Mouse (Mus musculus) thymus, postnatal 25 days (tissue): Measurements from ENCODE around the gene Phldb2.

ENCODE experiments used
- DNase-seq: peaks from one replicate; pipeline ENCODE4 v3.0.0; 2022

Phldb2 gene

GRCm38 (mm10) chr16:45724061-45724741 lies 229.2 kb downstream of the Phldb2 start, which contains the start of gene Tagln3:
TSS of gene Tagln3 (minus strand) at chr16:45724608.
- peak; percentile 19 for DNase-seq

DNA sequence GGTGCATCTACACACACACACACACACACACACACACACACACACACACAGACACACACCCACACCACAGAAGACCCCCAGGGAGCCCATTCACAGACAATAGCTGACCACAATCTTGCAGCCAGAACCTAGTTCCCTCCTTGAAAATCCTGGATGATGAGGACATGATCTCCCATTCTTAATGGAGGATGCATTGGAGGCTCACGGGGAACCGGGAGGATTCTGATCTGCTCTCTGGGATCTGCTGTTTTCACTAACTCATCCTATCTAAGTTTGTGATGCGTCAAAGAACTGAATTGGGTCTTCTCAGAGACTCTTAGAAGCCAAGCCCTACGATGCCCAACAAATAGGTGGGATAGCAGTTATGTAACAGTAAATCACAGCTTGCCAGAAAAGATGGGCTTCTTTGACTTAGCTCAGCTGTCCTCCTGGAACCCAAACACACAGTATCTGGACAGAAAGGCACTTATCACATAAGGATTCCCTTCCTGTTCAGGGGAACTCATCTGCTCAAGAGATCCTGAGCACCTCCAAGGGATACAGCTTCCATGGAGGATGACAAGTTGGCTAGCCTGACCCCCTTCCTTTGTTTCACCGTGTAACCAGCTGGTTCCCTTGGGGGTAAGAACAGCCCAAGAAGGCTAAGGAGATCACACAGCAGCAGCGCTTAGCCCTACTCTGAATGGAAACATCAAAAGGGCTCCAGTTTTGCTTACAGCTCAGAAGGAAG lies 230.1 kb downstream of the Phldb2 start:
- no peak for DNase-seq

DNA sequence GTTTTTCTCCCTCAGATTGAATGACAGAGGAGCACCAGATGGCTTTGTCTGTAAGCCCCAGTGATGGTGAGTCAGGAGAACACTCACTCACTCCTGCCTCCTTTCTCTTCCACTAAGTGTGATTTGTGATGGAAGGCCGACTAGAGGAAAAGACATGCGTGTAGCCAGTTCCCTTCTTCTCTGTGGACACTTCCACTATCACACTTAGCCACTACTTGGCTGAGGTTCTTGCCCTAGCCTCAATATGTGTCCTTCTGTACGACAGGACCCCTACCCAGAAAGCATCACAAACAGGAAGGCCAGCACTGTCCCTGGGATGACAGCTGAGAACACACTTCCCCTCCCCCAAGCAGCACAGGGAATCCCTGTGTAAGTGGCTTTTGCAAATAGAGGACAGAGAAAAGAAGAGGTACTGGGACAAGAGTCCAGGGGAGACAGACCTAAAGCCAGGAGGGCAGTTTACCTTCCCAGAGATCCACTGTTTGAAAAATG lies 230.9 kb downstream of the Phldb2 start:
- no peak for DNase-seq

DNA sequence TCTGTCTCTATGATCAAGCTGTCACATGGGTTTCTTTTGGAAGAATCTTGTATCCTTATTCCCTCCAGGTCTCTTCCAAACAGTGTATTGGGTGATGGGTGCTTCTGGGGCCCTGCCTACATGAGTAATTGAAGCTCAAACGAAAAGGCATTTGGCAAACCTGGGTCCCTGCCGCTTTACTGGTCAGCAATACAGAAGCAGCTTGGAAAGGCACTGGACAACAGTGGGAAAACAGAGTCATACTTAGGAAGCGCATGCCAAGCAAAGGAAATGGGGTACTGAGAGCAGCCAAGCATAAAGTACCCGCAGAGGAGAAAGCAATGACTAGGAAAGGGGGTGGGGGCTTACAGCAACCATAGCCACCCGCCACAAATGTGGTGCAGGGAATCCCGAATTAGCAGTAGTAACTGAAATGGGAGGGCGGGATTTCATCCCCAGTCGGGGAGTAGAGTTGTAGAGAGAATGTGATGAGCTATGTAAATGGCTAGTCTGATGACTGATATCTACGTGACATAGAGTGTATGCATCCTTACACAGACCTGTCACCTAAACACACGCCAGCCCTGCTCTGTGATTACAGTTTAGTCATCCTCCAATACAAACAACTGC lies 233.3 kb downstream of the Phldb2 start:
- DNase-seq = no peak

GRCm38 (mm10) chr16:45718296-45718695 lies 235.1 kb downstream of the Phldb2 start:
- no peak for DNase-seq

GRCm38 (mm10) chr16:45714489-45715150 lies 238.8 kb downstream of the Phldb2 start:
- DNase-seq = no peak

DNA sequence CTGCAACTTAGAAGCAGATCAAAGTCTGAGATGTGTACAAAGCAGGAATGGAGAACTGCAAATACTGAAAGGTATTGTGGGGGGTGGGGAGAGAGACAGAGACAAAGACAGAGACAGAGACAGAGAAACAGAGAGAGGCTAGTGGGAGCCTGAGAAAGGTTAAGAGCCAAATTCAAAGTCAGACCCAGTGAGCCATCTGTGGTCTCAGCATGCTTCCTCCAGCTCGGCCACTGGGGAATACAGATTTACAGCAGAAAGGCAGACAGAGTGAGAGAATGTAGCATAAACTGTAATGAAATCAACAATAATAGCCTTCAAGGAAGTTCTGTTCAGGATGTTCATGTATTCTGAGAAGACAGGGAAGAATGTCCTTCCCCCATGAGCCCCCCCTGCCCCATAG lies 239.5 kb downstream of the Phldb2 start:
- DNase-seq = no peak

DNA sequence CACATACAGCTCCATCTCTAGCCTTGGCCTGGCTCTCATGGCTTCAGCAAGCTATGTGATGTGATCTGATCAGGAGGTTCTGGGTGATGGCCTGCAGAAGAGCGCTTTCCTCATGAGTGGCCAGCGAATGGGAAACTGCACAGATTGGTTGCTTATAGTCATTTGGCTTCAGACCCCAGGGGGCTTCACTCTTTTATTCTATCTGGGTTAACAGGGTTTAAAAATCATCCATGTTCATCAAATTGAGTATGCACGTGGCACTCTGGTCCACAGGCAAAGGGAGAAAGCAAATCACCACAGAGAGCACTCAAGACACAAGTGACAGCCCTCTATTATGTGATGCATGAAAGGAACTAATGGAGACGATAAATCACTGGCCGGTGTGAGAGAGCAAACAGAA lies 240.1 kb downstream of the Phldb2 start:
- DNase-seq = no peak

DNA sequence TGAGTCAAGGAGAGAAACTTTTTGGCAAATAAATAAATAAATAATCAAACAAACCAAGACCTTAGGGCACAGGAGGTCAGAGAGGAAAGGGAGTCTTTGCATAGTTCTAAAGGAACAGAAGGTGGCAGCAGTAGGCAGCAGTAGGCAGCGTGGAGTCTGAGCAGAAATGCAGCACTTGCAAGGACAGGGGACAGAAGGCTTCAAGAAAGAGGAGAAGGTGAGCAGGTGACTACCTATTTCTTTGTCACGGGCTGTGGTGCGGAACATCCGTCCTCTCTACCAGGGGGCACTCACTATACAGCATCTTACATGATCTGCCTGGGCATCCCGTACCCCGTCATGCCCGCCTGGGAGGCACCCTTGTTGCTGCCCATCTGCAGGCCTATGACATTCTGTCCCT lies 242.1 kb downstream of the Phldb2 start:
- no peak for DNase-seq

DNA sequence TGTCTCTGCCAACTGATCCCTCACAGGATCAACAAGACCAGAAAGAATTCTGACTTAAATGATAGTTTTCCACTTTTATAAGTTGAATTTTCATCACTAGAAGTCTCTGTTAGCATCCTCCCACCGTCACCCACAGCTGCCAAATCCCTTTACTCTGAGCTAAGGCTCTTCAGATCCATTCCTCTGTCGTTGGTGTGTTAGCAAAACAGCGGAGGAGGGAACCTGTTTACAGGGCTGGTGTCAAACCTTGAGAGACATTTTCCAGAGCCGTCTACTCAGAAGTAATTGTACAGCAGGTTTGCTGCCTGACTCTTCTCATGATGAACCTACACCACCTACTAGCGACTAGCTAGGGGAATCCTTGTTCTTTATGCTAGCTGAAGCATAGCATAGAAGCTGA lies 254.1 kb downstream of the Phldb2 start:
- no peak for DNase-seq

DNA sequence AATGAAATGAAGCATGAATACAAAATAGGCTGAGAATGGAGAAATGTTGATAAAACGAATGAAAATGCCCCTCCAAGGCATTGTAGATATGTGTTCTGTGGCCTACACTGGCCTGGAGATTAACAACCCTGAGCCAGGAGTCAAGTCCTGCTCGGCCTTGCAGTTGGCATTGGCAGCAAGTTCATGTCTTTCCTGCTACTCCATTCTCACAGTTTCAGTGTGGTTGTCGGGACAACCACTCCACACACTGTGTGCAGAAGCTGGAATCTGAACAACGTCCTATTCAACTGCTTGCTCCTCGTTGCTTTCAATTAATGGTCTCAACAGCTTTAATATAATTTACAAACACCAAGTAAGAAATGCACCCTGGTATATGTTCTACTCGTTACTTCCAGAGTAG lies 255.4 kb downstream of the Phldb2 start:
- no peak for DNase-seq
